18 mouse cellular contexts compared by ENCODE assay signal in genomic region chr12:98562341-98562977, GRCm38 (mm10). TPM values are rescaled to one million over a fixed set of nuclear protein-coding genes. Genes with fewer than 3 reads are reported as not detected.
A peak's percentile ranks its signal among the peaks of the same experiment; 100 is the strongest.
DNase-seq lines count a peak whose midpoint lies in the region; ATAC-seq and TF ChIP-seq lines count a peak whose summit lies in the region.
"Had no signal": no experiment of that assay in that cellular context is flagged by ENCODE, and none has a peak within 500 bp of the region (broad histone marks: within the 10 kb centered on the region; RNA-seq: fewer than 3 reads in every experiment).

No protein-coding gene starts in this region.

- peak; percentile 92 for ATAC-seq in forebrain, embryonic 15.5 days (replicated peaks)
- peak; percentile 83 for ATAC-seq in hindbrain, postnatal 0 days
- ATAC-seq in neural tube, embryonic 12.5 days (ENCODE audit: low FRiP score, low read depth): peak; percentile 88
- ATAC-seq: intestine, embryonic 15.5 days had no signal

- 7% methylated on average over 13 of the region's 13 CpGs for WGBS in forebrain, embryonic 15.5 days
- WGBS in hindbrain, postnatal 0 days: 18% methylated on average over 13 of the region's 13 CpGs
- WGBS in neural tube, embryonic 12.5 days: 31% methylated on average over 13 of the region's 13 CpGs

- no peaks in the 10 kb centered on the region for H3K9me3 ChIP-seq in forebrain, embryonic 15.5 days
- H3K9me3 ChIP-seq in hindbrain, postnatal 0 days (ENCODE audit: low read length): no peaks in the 10 kb centered on the region
- H3K9me3 ChIP-seq in neural tube, embryonic 12.5 days: no peaks in the 10 kb centered on the region
- H3K9me3 ChIP-seq: intestine, embryonic 15.5 days; liver, embryonic 15.5 days had no signal

- no peak for TF ChIP-seq CTCF in hindbrain, postnatal 0 days (IDR thresholded peaks at IDR 0.05; ENCODE audit: low read depth)

- H3K36me3 ChIP-seq in forebrain, embryonic 15.5 days: no peaks in the 10 kb centered on the region
- H3K36me3 ChIP-seq in hindbrain, postnatal 0 days (ENCODE audit: insufficient read depth, low read length): no peaks in the 10 kb centered on the region
- H3K36me3 ChIP-seq in neural tube, embryonic 12.5 days: no peaks in the 10 kb centered on the region
- H3K36me3 ChIP-seq: intestine, embryonic 15.5 days; liver, embryonic 15.5 days had no signal

- DNase-seq in heart, adult 11 months: peak; percentile 64
- DNase-seq in heart, adult 8-10 months (ENCODE audit: low spot score): no peak
- peak; percentile 49 for DNase-seq in hindbrain, postnatal 0 days (ENCODE audit: low spot score)
- no peak for DNase-seq in urinary bladder, postnatal 10 days (ENCODE audit: low spot score)
- DNase-seq in testis, postnatal 10 days (ENCODE audit: low spot score): no peak
- DNase-seq in thymus, postnatal 25 days: no peak
- DNase-seq: cerebellum, adult 11-12 months; kidney, postnatal 10 days; lung, postnatal 4 days had no signal

- H3K4me2 ChIP-seq in forebrain, embryonic 15.5 days (replicated peaks): peak overlapping the region; percentile 29
- peak overlapping the region; percentile 30 for H3K4me2 ChIP-seq in hindbrain, postnatal 0 days (ENCODE audit: low read depth, low read length)
- H3K4me2 ChIP-seq in neural tube, embryonic 12.5 days (replicated peaks): peak overlapping the region; percentile 36
- H3K4me2 ChIP-seq: intestine, embryonic 15.5 days; liver, embryonic 15.5 days had no signal

- H3K4me1 ChIP-seq in forebrain, embryonic 15.5 days: peaks cover 71% of the 10 kb centered on the region
- 0 out of 2 replicates have a peak, but pooled peaks cover 5% of the 10 kb centered on the region for H3K4me1 ChIP-seq in hindbrain, postnatal 0 days (ENCODE audit: insufficient read depth, low read length)
- peaks cover 42% of the 10 kb centered on the region for H3K4me1 ChIP-seq in neural tube, embryonic 12.5 days
- H3K4me1 ChIP-seq: intestine, embryonic 15.5 days; liver, embryonic 15.5 days had no signal

- H3K9ac ChIP-seq in forebrain, embryonic 15.5 days (replicated peaks): peak overlapping the region; percentile 19; the same call in 1 of the 2 replicates
- H3K9ac ChIP-seq in hindbrain, postnatal 0 days (replicated peaks; ENCODE audit: low read length): no peak overlapping the region
- H3K9ac ChIP-seq in neural tube, embryonic 12.5 days: no peak overlapping the region
- H3K9ac ChIP-seq: intestine, embryonic 15.5 days; liver, embryonic 15.5 days had no signal

- H3K4me3 ChIP-seq in forebrain, embryonic 15.5 days: peak overlapping the region; percentile 10; the same call in 1 of the 2 replicates
- H3K4me3 ChIP-seq in hindbrain, postnatal 0 days (ENCODE audit: low read length): no peak overlapping the region
- H3K4me3 ChIP-seq in neural tube, embryonic 12.5 days: no peak overlapping the region
- H3K4me3 ChIP-seq: erythroblast, embryonic 14.5 days; intestine, embryonic 15.5 days; liver, embryonic 15.5 days had no signal

- peak overlapping the region; percentile 89 for H3K27ac ChIP-seq in forebrain, embryonic 15.5 days (replicated peaks)
- H3K27ac ChIP-seq in hindbrain, postnatal 0 days: peak overlapping the region; percentile 34; the same call in 1 of the 2 replicates
- H3K27ac ChIP-seq in neural tube, embryonic 12.5 days: peak overlapping the region; percentile 17; the same call in 1 of the 2 replicates
- H3K27ac ChIP-seq: intestine, embryonic 15.5 days; liver, embryonic 15.5 days; stomach, postnatal 0 days had no signal

- H3K27me3 ChIP-seq in forebrain, embryonic 15.5 days: no peaks in the 10 kb centered on the region
- H3K27me3 ChIP-seq in hindbrain, postnatal 0 days (ENCODE audit: insufficient read depth, low read length): no peaks in the 10 kb centered on the region
- H3K27me3 ChIP-seq in neural tube, embryonic 12.5 days (replicated peaks): no peaks in the 10 kb centered on the region
- H3K27me3 ChIP-seq: intestine, embryonic 15.5 days; liver, embryonic 15.5 days had no signal

RNA-seq across cellular contexts. Expression of gene Kcnk10, which starts 15.7 kb away (rescaled TPM):
- total RNA-seq in heart, adult 8-10 months (2022): under 1 TPM in 1 of 4 experiments, not detected in 3; 0.20 TPM
- 51.7 and 52.1 TPM in 2 replicates for polyA plus RNA-seq in forebrain, embryonic 15.5 days (2015; fragmentation: Nextera tagmentation; extraction: Ambion mirVana)
- 28.1 and 39.9 TPM in 2 replicates for total RNA-seq in hindbrain, postnatal 0 days (2014; rRNA removed)
- polyA plus RNA-seq in hindbrain, postnatal 0 days (2015; fragmentation: Nextera tagmentation; extraction: Ambion mirVana): 31.5 and 32.2 TPM in 2 replicates
- 24.8 and 30.7 TPM in 2 replicates for polyA plus RNA-seq in neural tube, embryonic 12.5 days (2016; fragmentation: Nextera tagmentation; extraction: Ambion mirVana)
- total RNA-seq: common myeloid progenitor, adult 5-6 weeks had no signal
- polyA plus RNA-seq: erythroblast, embryonic 14.5 days; gonadal fat pad, adult 2 months; limb, embryonic 11.5 days had no signal

Comparison
In these comparisons a context has a peak if more than half of its experiments do, and no peak if none do; other contexts are left out.
1. DNase-seq: peak in heart, adult 11 months (single experiment) and hindbrain, postnatal 0 days (single experiment); none in heart, adult 8-10 months (single experiment), urinary bladder, postnatal 10 days (single experiment), testis, postnatal 10 days (single experiment) and thymus, postnatal 25 days (single experiment).
2. H3K27ac ChIP-seq: peak in every context shown above with its lines; median percentile 89 in forebrain, embryonic 15.5 days; 34 in hindbrain, postnatal 0 days; 17 in neural tube, embryonic 12.5 days.
3. Peak in every context shown above with its lines, with median percentiles within 50 percentile points of each other: ATAC-seq and H3K4me2 ChIP-seq.